Mouse (Mus musculus): ENCODE results near the gene Cbr2. TPM values are rescaled to one million over a fixed set of nuclear protein-coding genes. Genes with fewer than 3 reads are reported as not detected.
A peak's percentile ranks its signal among the peaks of the same experiment; 100 is the strongest.

Gene Cbr2
- polyA plus RNA-seq, 1 experiment from 2014 or later, result 1.8 TPM

DNA sequence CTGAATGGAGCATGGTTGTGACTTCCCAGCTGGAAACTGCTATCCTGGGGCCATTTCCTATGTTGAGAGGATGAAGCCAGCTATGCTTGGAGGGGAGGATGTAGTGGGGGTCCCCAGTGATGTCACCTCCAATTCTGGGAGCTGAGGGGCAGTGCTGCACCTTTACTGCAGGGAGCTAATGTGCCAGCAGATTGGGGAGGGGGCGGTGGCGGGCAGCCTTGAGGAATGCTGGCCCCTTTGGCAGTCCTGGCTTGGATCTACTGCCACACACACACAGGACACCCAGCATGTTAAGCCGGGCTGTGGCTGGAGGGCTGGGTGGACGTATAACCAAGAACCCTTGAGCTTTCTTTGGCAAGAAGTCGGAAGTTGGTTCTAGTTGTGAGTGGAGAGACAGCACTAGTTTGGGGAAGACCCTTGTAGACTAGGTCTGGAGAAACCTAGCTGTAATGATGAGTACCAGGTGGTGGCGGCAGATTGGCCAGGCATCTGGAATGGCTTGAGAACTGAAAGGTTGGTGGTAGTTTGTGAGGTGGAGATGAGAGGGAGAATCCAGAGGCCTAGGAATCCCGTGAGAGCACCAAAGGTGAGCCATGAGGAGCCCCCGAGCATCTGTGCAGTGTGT lies 19.8 kb downstream of the Cbr2 start:
- Histone ChIP-seq H3K9ac (ENCODE audit: low read length) (peak overlapping the region; percentile 21; the same call in 1 of the 2 replicates), H3K27me3 (ENCODE audit: control insufficient read depth, insufficient read depth, low read length) (no peaks in the 10 kb centered on the region), H3K4me2 (ENCODE audit: low read depth, low read length, severe bottlenecking) (peak overlapping the region; percentile 98; the same call in 1 of the 2 replicates), H3K4me3 (ENCODE audit: low read depth, low read length) (no peak overlapping the region; the same call in 1 of the 2 replicates), H3K36me3 (ENCODE audit: control insufficient read depth, insufficient read depth, low read length) (no peaks in the 10 kb centered on the region; the same call in none of the 2 replicates), H3K9me3 (ENCODE audit: control insufficient read depth, low read length) (no peaks in the 10 kb centered on the region), H3K4me1 (replicated peaks; ENCODE audit: control insufficient read depth, insufficient read depth, low read length) (peaks cover 18% of the 10 kb centered on the region), H3K27ac (ENCODE audit: low read depth, low read length) (no peak overlapping the region)
- DNase-seq (ENCODE audit: low spot score) (no peak), ATAC-seq (replicated peaks; ENCODE audit: low FRiP score) (no peak)
- WGBS, result 68% methylated on average over 8 of the region's 8 CpGs

DNA sequence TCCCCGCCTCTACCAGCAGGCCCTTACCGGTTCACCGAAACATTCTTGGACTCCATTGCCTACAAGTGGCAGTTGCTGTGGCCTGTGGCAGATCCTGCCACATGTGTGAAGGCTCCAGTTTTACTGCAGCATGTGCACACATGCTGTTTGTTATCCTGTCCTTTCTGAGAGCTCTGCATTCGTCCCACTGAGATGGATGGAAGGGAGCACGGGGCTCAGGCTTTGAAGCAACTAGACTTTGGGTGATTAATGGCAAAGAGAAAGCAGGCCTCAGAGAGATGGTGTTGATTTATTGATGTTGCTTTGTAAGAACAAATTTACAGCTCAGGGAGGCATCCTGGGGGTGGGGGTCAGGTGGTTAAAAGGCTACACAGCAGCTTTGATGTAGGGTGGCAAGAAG lies 21.2 kb downstream of the Cbr2 start:
- DNase-seq (ENCODE audit: low spot score) (no peak), ATAC-seq (replicated peaks; ENCODE audit: low FRiP score) (no peak)
- no peak overlapping the region for H3K27ac ChIP-seq (ENCODE audit: low read depth, low read length)
- no peaks in the 10 kb centered on the region for H3K9me3 ChIP-seq (ENCODE audit: control insufficient read depth, low read length)
- no peak overlapping the region for H3K4me3 ChIP-seq (ENCODE audit: low read depth, low read length)
- H3K4me1 ChIP-seq (replicated peaks; ENCODE audit: control insufficient read depth, insufficient read depth, low read length), result peaks cover 28% of the 10 kb centered on the region
- no peak overlapping the region for H3K4me2 ChIP-seq (ENCODE audit: low read depth, low read length, severe bottlenecking)
- 86% methylated on average over 5 of the region's 5 CpGs for WGBS
- no peaks in the 10 kb centered on the region for H3K36me3 ChIP-seq (ENCODE audit: control insufficient read depth, insufficient read depth, low read length)
- H3K9ac ChIP-seq (ENCODE audit: low read length), result no peak overlapping the region
- H3K27me3 ChIP-seq (ENCODE audit: control insufficient read depth, insufficient read depth, low read length), result no peaks in the 10 kb centered on the region

DNA sequence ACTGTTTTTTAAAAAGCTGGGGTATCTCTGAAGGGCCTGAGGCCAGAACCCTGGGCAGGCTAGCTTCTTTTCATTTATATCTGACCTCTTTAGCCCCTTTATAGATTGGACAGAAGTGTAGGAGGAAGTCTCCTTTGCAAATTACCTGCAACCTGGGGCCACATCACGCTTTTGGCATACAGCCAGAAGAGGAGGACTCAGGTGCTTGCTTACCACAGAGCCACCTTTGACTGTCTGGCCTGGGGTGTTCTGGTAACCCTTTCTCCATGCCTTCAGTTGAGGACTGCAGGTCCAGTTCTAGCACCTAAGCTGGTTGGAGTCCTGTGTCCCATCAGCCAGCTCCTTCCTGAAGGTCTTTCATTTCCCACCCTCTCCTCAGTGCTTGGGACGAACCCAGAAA lies 22.4 kb downstream of the Cbr2 start:
- Histone ChIP-seq H3K27me3 (ENCODE audit: control insufficient read depth, insufficient read depth, low read length) (no peaks in the 10 kb centered on the region), H3K9ac (ENCODE audit: low read length) (no peak overlapping the region), H3K27ac (ENCODE audit: low read depth, low read length) (no peak overlapping the region), H3K36me3 (ENCODE audit: control insufficient read depth, insufficient read depth, low read length) (no peaks in the 10 kb centered on the region), H3K4me1 (replicated peaks; ENCODE audit: control insufficient read depth, insufficient read depth, low read length) (peaks cover 33% of the 10 kb centered on the region), H3K9me3 (ENCODE audit: control insufficient read depth, low read length) (no peaks in the 10 kb centered on the region), H3K4me3 (ENCODE audit: low read depth, low read length) (no peak overlapping the region), H3K4me2 (ENCODE audit: low read depth, low read length, severe bottlenecking) (no peak overlapping the region)
- no peak for ATAC-seq (replicated peaks; ENCODE audit: low FRiP score)
- 85% methylated on average over 2 of the region's 2 CpGs for WGBS
- no peak for DNase-seq (ENCODE audit: low spot score)

DNA sequence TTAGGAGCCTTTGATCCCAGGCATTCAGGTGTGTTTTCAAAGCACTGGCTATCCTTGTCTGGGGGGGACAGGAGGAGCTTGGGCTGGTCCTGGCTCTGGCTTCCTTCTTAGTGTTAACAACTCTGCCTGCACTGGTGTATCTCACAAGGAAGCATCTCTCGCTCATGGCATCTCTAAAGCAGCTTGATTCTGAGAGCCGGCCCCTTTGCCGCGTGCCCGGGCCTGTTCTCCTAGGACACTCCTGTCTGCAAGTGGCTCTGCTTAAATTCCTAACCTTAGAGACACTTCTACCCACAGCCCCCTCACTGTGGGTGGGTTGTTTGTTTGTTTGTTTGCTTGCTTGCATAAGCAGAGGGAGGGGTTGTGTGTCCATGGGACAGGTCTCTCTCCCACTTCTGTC lies 23.9 kb downstream of the Cbr2 start:
- Histone ChIP-seq H3K4me2 (ENCODE audit: low read depth, low read length, severe bottlenecking) (no peak overlapping the region), H3K4me1 (replicated peaks; ENCODE audit: control insufficient read depth, insufficient read depth, low read length) (peaks cover 35% of the 10 kb centered on the region), H3K9me3 (ENCODE audit: control insufficient read depth, low read length) (no peaks in the 10 kb centered on the region), H3K9ac (ENCODE audit: low read length) (no peak overlapping the region; the same call in 1 of the 2 replicates), H3K36me3 (ENCODE audit: control insufficient read depth, insufficient read depth, low read length) (no peaks in the 10 kb centered on the region), H3K4me3 (ENCODE audit: low read depth, low read length) (no peak overlapping the region), H3K27me3 (ENCODE audit: control insufficient read depth, insufficient read depth, low read length) (no peaks in the 10 kb centered on the region), H3K27ac (ENCODE audit: low read depth, low read length) (no peak overlapping the region)
- ATAC-seq (replicated peaks; ENCODE audit: low FRiP score), result no peak
- WGBS, result 46% methylated on average over 5 of the region's 5 CpGs
- no peak for DNase-seq (ENCODE audit: low spot score)

DNA sequence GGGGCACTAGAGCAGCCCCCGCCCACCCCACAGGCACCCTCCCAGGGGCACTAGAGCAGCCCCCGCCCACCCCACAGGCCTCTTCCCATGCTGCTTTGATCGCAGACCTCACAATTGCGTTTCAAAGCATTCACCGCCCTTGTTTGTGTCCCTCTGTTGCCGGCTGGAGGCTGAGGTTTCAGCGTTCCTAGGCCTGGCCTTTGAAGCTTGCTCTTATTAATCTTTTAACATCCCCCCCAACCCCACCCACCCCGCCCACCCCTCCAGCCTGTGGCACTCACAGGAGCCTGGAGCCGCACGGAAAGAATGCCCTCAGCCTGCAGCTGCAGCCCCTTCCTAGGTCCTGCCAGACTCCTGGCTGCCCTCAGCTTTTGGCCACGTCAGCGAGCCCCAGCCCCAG lies 24.7 kb downstream of the Cbr2 start:
- H3K4me3 ChIP-seq (ENCODE audit: low read depth, low read length), result no peak overlapping the region
- H3K4me2 ChIP-seq (ENCODE audit: low read depth, low read length, severe bottlenecking), result 0 out of 2 replicates have a peak overlapping the region, but pooled peaks have one; percentile 18
- peaks cover 32% of the 10 kb centered on the region for H3K4me1 ChIP-seq (replicated peaks; ENCODE audit: control insufficient read depth, insufficient read depth, low read length)
- peak overlapping the region; percentile 24; the same call in 1 of the 2 replicates for H3K9ac ChIP-seq (ENCODE audit: low read length)
- WGBS, result under 1% methylated on average over 11 of the region's 12 CpGs
- H3K27me3 ChIP-seq (ENCODE audit: control insufficient read depth, insufficient read depth, low read length), result no peaks in the 10 kb centered on the region
- ATAC-seq (replicated peaks; ENCODE audit: low FRiP score) (peak; percentile 31; the same call in 1 of the 2 replicates), DNase-seq (ENCODE audit: low spot score) (peak; percentile 67)
- H3K36me3 ChIP-seq (ENCODE audit: control insufficient read depth, insufficient read depth, low read length), result no peaks in the 10 kb centered on the region
- H3K9me3 ChIP-seq (ENCODE audit: control insufficient read depth, low read length), result no peaks in the 10 kb centered on the region
- peak overlapping the region; percentile 53 for H3K27ac ChIP-seq (ENCODE audit: low read depth, low read length)

DNA sequence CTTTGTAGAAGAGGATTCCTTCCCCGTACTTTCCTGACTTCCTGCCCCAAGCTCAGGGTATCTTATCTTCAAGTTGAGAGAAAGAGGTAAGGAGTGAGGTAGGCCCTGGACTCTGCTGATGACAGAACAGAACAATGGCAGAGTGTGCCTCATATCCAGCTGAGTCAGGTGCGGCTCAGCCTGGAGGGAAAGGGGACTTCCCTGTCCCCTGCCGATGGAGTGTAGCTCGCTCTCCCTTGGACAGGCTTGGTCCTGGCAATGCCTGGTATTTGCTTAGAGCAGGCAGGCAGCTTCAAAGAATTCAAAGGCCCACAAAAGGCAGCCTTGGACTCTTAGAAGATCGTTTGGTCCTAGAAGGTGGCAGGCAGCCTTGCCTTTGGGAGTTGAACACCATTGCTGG lies 25.8 kb downstream of the Cbr2 start:
- Histone ChIP-seq H3K4me2 (ENCODE audit: low read depth, low read length, severe bottlenecking) (no peak overlapping the region), H3K36me3 (ENCODE audit: control insufficient read depth, insufficient read depth, low read length) (no peaks in the 10 kb centered on the region), H3K27ac (ENCODE audit: low read depth, low read length) (no peak overlapping the region), H3K4me3 (ENCODE audit: low read depth, low read length) (no peak overlapping the region), H3K9me3 (ENCODE audit: control insufficient read depth, low read length) (no peaks in the 10 kb centered on the region), H3K27me3 (ENCODE audit: control insufficient read depth, insufficient read depth, low read length) (no peaks in the 10 kb centered on the region), H3K4me1 (replicated peaks; ENCODE audit: control insufficient read depth, insufficient read depth, low read length) (peaks cover 32% of the 10 kb centered on the region), H3K9ac (ENCODE audit: low read length) (no peak overlapping the region)
- ATAC-seq (replicated peaks; ENCODE audit: low FRiP score), result no peak
- 66% methylated on average over 5 of the region's 5 CpGs for WGBS
- DNase-seq (ENCODE audit: low spot score), result no peak

DNA sequence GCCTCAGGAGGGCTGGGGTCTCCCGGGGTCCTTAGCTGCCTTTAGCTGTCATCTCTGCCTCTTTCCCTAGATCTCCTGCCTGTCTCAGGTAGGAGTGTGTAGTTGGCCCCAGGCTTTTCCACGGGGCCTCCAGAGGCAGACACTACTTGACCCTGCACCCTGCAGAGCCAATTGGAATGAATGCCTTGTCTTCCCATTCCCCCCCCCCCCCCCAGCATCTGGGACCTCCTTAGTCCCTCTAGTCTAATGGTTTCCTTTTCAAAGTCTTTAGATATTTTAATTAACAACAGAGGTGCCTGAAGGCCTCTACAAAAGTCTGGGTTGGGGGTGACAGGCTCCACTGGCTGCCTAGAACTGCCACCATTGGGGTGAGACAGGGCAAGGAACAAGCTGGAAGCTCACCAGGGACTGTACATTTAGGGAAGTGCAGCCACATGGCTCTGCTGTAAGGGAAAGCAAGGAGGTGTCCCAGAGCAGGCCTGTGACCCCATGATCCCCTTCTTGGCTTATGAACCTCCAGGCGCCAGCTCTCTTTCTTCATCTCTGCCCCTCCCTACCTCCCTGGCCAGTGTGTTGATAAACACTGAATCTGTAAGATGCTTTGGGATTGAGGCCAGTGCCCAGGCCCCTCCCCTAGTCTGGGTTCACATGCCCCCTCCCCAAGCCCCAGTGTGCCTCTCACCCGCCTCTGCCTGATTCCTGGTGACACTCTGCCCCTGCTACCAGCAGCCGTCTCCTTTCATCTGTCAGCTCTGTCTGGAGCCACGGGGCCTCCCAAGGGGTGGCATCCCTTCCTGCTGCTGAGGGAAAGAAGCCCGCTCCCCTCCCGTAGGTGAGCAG lies 27.2 kb downstream of the Cbr2 start:
- no peak overlapping the region for H3K4me2 ChIP-seq (ENCODE audit: low read depth, low read length, severe bottlenecking)
- ATAC-seq (replicated peaks; ENCODE audit: low FRiP score), result 0 out of 2 replicates have a peak, but pooled peaks have one; percentile 6
- H3K4me3 ChIP-seq (ENCODE audit: low read depth, low read length), result no peak overlapping the region
- peaks cover 32% of the 10 kb centered on the region for H3K4me1 ChIP-seq (replicated peaks; ENCODE audit: control insufficient read depth, insufficient read depth, low read length)
- H3K9ac ChIP-seq (ENCODE audit: low read length), result peak overlapping the region; percentile 35; the same call in 1 of the 2 replicates
- no peaks in the 10 kb centered on the region for H3K36me3 ChIP-seq (ENCODE audit: control insufficient read depth, insufficient read depth, low read length)
- peak; percentile 52 for DNase-seq (ENCODE audit: low spot score)
- no peak overlapping the region for H3K27ac ChIP-seq (ENCODE audit: low read depth, low read length)
- H3K9me3 ChIP-seq (ENCODE audit: control insufficient read depth, low read length), result no peaks in the 10 kb centered on the region
- H3K27me3 ChIP-seq (ENCODE audit: control insufficient read depth, insufficient read depth, low read length), result no peaks in the 10 kb centered on the region
- WGBS, result 17% methylated on average over 8 of the region's 8 CpGs

DNA sequence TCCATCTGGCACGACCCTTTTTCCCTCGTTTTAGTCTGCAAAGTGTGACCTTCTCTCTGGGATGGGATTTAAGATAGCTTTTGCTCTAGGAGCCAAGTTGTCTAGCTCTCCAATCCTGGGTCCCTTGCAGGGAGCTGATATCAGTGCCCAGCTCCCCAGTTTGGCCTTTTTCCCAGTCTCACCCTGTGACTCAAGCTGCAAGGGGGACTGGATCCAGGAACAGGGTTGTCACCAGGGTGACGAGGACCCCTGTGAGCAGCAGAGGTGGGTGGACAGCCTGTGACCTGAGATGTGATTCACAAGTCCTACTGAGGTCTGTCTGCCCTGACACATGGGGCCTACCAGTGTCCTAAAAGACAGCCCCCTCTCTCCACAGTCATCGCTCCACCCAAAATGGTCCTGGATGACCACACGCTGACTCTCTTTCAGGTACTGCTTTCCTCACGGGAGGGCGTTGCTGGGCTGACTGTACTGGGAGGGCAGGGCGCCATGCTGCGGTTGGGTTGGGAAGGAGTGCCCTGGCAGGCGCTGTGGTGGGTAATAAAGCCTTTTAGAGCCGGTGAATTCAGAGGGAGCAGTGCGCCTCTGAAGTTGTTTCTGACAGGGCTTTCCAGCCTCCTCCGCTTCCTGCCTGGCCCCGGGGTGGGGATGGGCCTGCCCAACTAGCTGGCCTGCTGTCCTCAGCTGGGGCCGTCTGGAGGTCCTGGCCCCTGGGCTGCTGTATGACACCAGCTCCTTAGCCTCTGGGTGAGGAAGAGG lies 28.0 kb downstream of the Cbr2 start:
- ATAC-seq (replicated peaks; ENCODE audit: low FRiP score), result no peak
- DNase-seq (ENCODE audit: low spot score), result no peak
- no peaks in the 10 kb centered on the region for H3K27me3 ChIP-seq (ENCODE audit: control insufficient read depth, insufficient read depth, low read length)
- no peak overlapping the region for H3K4me2 ChIP-seq (ENCODE audit: low read depth, low read length, severe bottlenecking)
- H3K9me3 ChIP-seq (ENCODE audit: control insufficient read depth, low read length), result no peaks in the 10 kb centered on the region
- 0 out of 2 replicates have a peak overlapping the region, but pooled peaks have one; percentile 12 for H3K27ac ChIP-seq (ENCODE audit: low read depth, low read length)
- peaks cover 32% of the 10 kb centered on the region for H3K4me1 ChIP-seq (replicated peaks; ENCODE audit: control insufficient read depth, insufficient read depth, low read length)
- peak overlapping the region; percentile 35; the same call in 1 of the 2 replicates for H3K9ac ChIP-seq (ENCODE audit: low read length)
- H3K4me3 ChIP-seq (ENCODE audit: low read depth, low read length), result no peak overlapping the region
- no peaks in the 10 kb centered on the region for H3K36me3 ChIP-seq (ENCODE audit: control insufficient read depth, insufficient read depth, low read length)
- WGBS, result 43% methylated on average over 15 of the region's 15 CpGs

Measured in forebrain, embryonic 11.5 days (tissue).